Mouse (Mus musculus): ENCODE data around the gene Fgd2. TPM values are rescaled to one million over a fixed set of nuclear protein-coding genes. Genes with fewer than 3 reads are reported as not detected.

The Fgd2 gene
- polyA plus RNA-seq, 1 experiment = 2.1 TPM

Other genes with a start within 250 kb of the Fgd2 start
- gene Rab44, start 246.8 kb upstream of the Fgd2 start, polyA plus RNA-seq (2012; ENCODE audit: insufficient read depth, insufficient read length, missing spikeins) = 0.32 TPM in 1 of 2 replicates, not detected in the other
- not detected in 2 replicates for gene Cpne5, start 122.7 kb upstream of the Fgd2 start, polyA plus RNA-seq (2012; ENCODE audit: insufficient read depth, insufficient read length, missing spikeins)
- gene Ppil1, start 96.7 kb upstream of the Fgd2 start, polyA plus RNA-seq (2012; ENCODE audit: insufficient read depth, insufficient read length, missing spikeins) = 20.1 and 20.9 TPM in 2 replicates
- gene BC004004, start 92.1 kb upstream of the Fgd2 start, polyA plus RNA-seq (2012; ENCODE audit: insufficient read depth, insufficient read length, missing spikeins) = 180 and 221 TPM in 2 replicates
- 32.6 and 73.5 TPM in 2 replicates for gene Pi16, start 43.2 kb upstream of the Fgd2 start, polyA plus RNA-seq (2012; ENCODE audit: insufficient read depth, insufficient read length, missing spikeins)
- gene Mtch1, start 13.0 kb upstream of the Fgd2 start, polyA plus RNA-seq (2012; ENCODE audit: insufficient read depth, insufficient read length, missing spikeins) = 261 and 305 TPM in 2 replicates
- gene Pim1, start 129.8 kb downstream of the Fgd2 start, polyA plus RNA-seq (2012; ENCODE audit: insufficient read depth, insufficient read length, missing spikeins) = 77.0 and 152 TPM in 2 replicates
- gene Gm17657, start 188.7 kb downstream of the Fgd2 start, polyA plus RNA-seq (2012; ENCODE audit: insufficient read depth, insufficient read length, missing spikeins) = not detected in 2 replicates
- gene Tbc1d22b, start 188.9 kb downstream of the Fgd2 start, polyA plus RNA-seq (2012; ENCODE audit: insufficient read depth, insufficient read length, missing spikeins) = 7.2 and 8.4 TPM in 2 replicates
- gene Tmem217, start 191.5 kb downstream of the Fgd2 start, polyA plus RNA-seq (2012; ENCODE audit: insufficient read depth, insufficient read length, missing spikeins) = not detected in 2 replicates

Measured in brown adipose tissue, adult 24 weeks (tissue).